Mouse (Mus musculus): Measurements from ENCODE around the gene Kiss1r. TPM values are rescaled to one million over a fixed set of nuclear protein-coding genes. Genes with fewer than 3 reads are reported as not detected.

The Kiss1r gene
- polyA plus RNA-seq, 1 experiment from 2014 or later: 0.26 TPM

- no peak overlapping the region for H3K27ac ChIP-seq (ENCODE audit: low read depth, low read length)
- H3K4me3 ChIP-seq (ENCODE audit: low read depth, low read length): no peak overlapping the region
- WGBS: 97% methylated on average over 7 of the region's 7 CpGs
- no peak overlapping the region for H3K9ac ChIP-seq (ENCODE audit: low read depth, low read length)
- H3K27me3 ChIP-seq (ENCODE audit: control insufficient read depth, insufficient read depth, low read length): peaks cover 4% of the 10 kb centered on the region
- DNase-seq (ENCODE audit: low spot score) (no peak), ATAC-seq (ENCODE audit: low FRiP score) (no peak)
- H3K4me1 ChIP-seq (replicated peaks; ENCODE audit: control insufficient read depth, insufficient read depth, low read length): peaks cover 6% of the 10 kb centered on the region; the same call in 1 of the 2 replicates
- H3K9me3 ChIP-seq (ENCODE audit: control insufficient read depth, low read length): no peaks in the 10 kb centered on the region
- no peak overlapping the region for H3K4me2 ChIP-seq (replicated peaks; ENCODE audit: low read depth, low read length)
- H3K36me3 ChIP-seq (ENCODE audit: control insufficient read depth, insufficient read depth, low read length): peaks cover 23% of the 10 kb centered on the region
Observed at GRCm38 (mm10) chr10:79964727-79965126, 48.0 kb downstream of the Kiss1r start.

GRCm38 (mm10) chr10:79965325-79965724 is 48.6 kb downstream of the Kiss1r start:
- no peak overlapping the region for H3K9ac ChIP-seq (ENCODE audit: low read depth, low read length)
- 91% methylated on average over 5 of the region's 5 CpGs for WGBS
- DNase-seq (ENCODE audit: low spot score) (no peak), ATAC-seq (ENCODE audit: low FRiP score) (no peak)
- peaks cover 5% of the 10 kb centered on the region for H3K27me3 ChIP-seq (ENCODE audit: control insufficient read depth, insufficient read depth, low read length)
- H3K4me1 ChIP-seq (replicated peaks; ENCODE audit: control insufficient read depth, insufficient read depth, low read length): peaks cover 6% of the 10 kb centered on the region; the same call in 1 of the 2 replicates
- peaks cover 23% of the 10 kb centered on the region for H3K36me3 ChIP-seq (ENCODE audit: control insufficient read depth, insufficient read depth, low read length)
- no peak overlapping the region for H3K4me3 ChIP-seq (ENCODE audit: low read depth, low read length)
- H3K4me2 ChIP-seq (replicated peaks; ENCODE audit: low read depth, low read length): no peak overlapping the region
- H3K27ac ChIP-seq (ENCODE audit: low read depth, low read length): no peak overlapping the region
- H3K9me3 ChIP-seq (ENCODE audit: control insufficient read depth, low read length): no peaks in the 10 kb centered on the region

GRCm38 (mm10) chr10:79966886-79967400 is 50.2 kb downstream of the Kiss1r start:
- Histone ChIP-seq H3K4me3 (ENCODE audit: low read depth, low read length) (no peak overlapping the region), H3K27me3 (ENCODE audit: control insufficient read depth, insufficient read depth, low read length) (peaks cover 20% of the 10 kb centered on the region), H3K4me2 (replicated peaks; ENCODE audit: low read depth, low read length) (no peak overlapping the region), H3K9me3 (ENCODE audit: control insufficient read depth, low read length) (no peaks in the 10 kb centered on the region), H3K36me3 (ENCODE audit: control insufficient read depth, insufficient read depth, low read length) (peaks cover 23% of the 10 kb centered on the region), H3K9ac (ENCODE audit: low read depth, low read length) (no peak overlapping the region), H3K4me1 (replicated peaks; ENCODE audit: control insufficient read depth, insufficient read depth, low read length) (peaks cover 3% of the 10 kb centered on the region; the same call in 1 of the 2 replicates), H3K27ac (ENCODE audit: low read depth, low read length) (no peak overlapping the region)
- WGBS: 97% methylated on average over 5 of the region's 5 CpGs
- DNase-seq (ENCODE audit: low spot score) (no peak), ATAC-seq (ENCODE audit: low FRiP score) (no peak)

- H3K36me3 ChIP-seq (ENCODE audit: control insufficient read depth, insufficient read depth, low read length): peaks cover 17% of the 10 kb centered on the region
- whole genome bisulfite sequencing: 100% methylated on average over 1 of the region's 1 CpGs
- no peak for ATAC-seq (ENCODE audit: low FRiP score)
- H3K27me3 ChIP-seq (ENCODE audit: control insufficient read depth, insufficient read depth, low read length): peaks cover 24% of the 10 kb centered on the region
- no peak overlapping the region for H3K27ac ChIP-seq (ENCODE audit: low read depth, low read length)
- peaks cover 3% of the 10 kb centered on the region; the same call in 1 of the 2 replicates for H3K4me1 ChIP-seq (replicated peaks; ENCODE audit: control insufficient read depth, insufficient read depth, low read length)
- no peak overlapping the region for H3K4me3 ChIP-seq (ENCODE audit: low read depth, low read length)
- no peaks in the 10 kb centered on the region for H3K9me3 ChIP-seq (ENCODE audit: control insufficient read depth, low read length)
- no peak overlapping the region for H3K9ac ChIP-seq (ENCODE audit: low read depth, low read length)
- no peak overlapping the region for H3K4me2 ChIP-seq (replicated peaks; ENCODE audit: low read depth, low read length)
- DNase-seq (ENCODE audit: low spot score): no peak
Observed at GRCm38 (mm10) chr10:79968181-79968580, 51.4 kb downstream of the Kiss1r start.

- DNase-seq (ENCODE audit: low spot score) (no peak), ATAC-seq (ENCODE audit: low FRiP score) (no peak)
- peaks cover 3% of the 10 kb centered on the region; the same call in 1 of the 2 replicates for H3K4me1 ChIP-seq (replicated peaks; ENCODE audit: control insufficient read depth, insufficient read depth, low read length)
- H3K36me3 ChIP-seq (ENCODE audit: control insufficient read depth, insufficient read depth, low read length): peaks cover 17% of the 10 kb centered on the region
- no peaks in the 10 kb centered on the region for H3K9me3 ChIP-seq (ENCODE audit: control insufficient read depth, low read length)
- H3K9ac ChIP-seq (ENCODE audit: low read depth, low read length): no peak overlapping the region
- H3K27ac ChIP-seq (ENCODE audit: low read depth, low read length): no peak overlapping the region
- peaks cover 24% of the 10 kb centered on the region for H3K27me3 ChIP-seq (ENCODE audit: control insufficient read depth, insufficient read depth, low read length)
- 11% methylated on average over 3 of the region's 3 CpGs for WGBS
- H3K4me2 ChIP-seq (replicated peaks; ENCODE audit: low read depth, low read length): no peak overlapping the region
- H3K4me3 ChIP-seq (ENCODE audit: low read depth, low read length): no peak overlapping the region
Observed at GRCm38 (mm10) chr10:79969124-79969568, 52.4 kb downstream of the Kiss1r start.

- Histone ChIP-seq H3K9me3 (ENCODE audit: control insufficient read depth, low read length) (no peaks in the 10 kb centered on the region), H3K4me3 (ENCODE audit: low read depth, low read length) (peak within 1 kb of the TSS; percentile 30), H3K27ac (ENCODE audit: low read depth, low read length) (no peak within 1 kb of the TSS), H3K27me3 (ENCODE audit: control insufficient read depth, insufficient read depth, low read length) (peaks cover 24% of the 10 kb centered on the region), H3K4me2 (replicated peaks; ENCODE audit: low read depth, low read length) (peak within 1 kb of the TSS; percentile 58), H3K4me1 (replicated peaks; ENCODE audit: control insufficient read depth, insufficient read depth, low read length) (peaks cover 3% of the 10 kb centered on the region; the same call in 1 of the 2 replicates), H3K36me3 (ENCODE audit: control insufficient read depth, insufficient read depth, low read length) (peaks cover 17% of the 10 kb centered on the region), H3K9ac (ENCODE audit: low read depth, low read length) (peak within 1 kb of the TSS; percentile 33; the same call in 1 of the 2 replicates)
- DNase-seq (ENCODE audit: low spot score) (peak; percentile 44), ATAC-seq (ENCODE audit: low FRiP score) (no peak)
- WGBS: 9% methylated on average over 37 of the region's 47 CpGs
Observed at GRCm38 (mm10) chr10:79970415-79971182, 53.8 kb downstream of the Kiss1r start, which contains the start of gene Grin3b. Gene Grin3b (plus strand): TSS chr10:79970715.

- ATAC-seq (ENCODE audit: low FRiP score) (no peak), DNase-seq (ENCODE audit: low spot score) (no peak)
- H3K4me1 ChIP-seq (replicated peaks; ENCODE audit: control insufficient read depth, insufficient read depth, low read length): peaks cover 3% of the 10 kb centered on the region; the same call in 1 of the 2 replicates
- H3K27ac ChIP-seq (ENCODE audit: low read depth, low read length): no peak overlapping the region
- peak overlapping the region; percentile 30 for H3K4me3 ChIP-seq (ENCODE audit: low read depth, low read length)
- WGBS: 5% methylated on average over 21 of the region's 21 CpGs
- H3K36me3 ChIP-seq (ENCODE audit: control insufficient read depth, insufficient read depth, low read length): peaks cover 17% of the 10 kb centered on the region
- peaks cover 24% of the 10 kb centered on the region for H3K27me3 ChIP-seq (ENCODE audit: control insufficient read depth, insufficient read depth, low read length)
- H3K9me3 ChIP-seq (ENCODE audit: control insufficient read depth, low read length): no peaks in the 10 kb centered on the region
- peak overlapping the region; percentile 58 for H3K4me2 ChIP-seq (replicated peaks; ENCODE audit: low read depth, low read length)
- H3K9ac ChIP-seq (ENCODE audit: low read depth, low read length): peak overlapping the region; percentile 33; the same call in 1 of the 2 replicates
Observed at GRCm38 (mm10) chr10:79971183-79971497, 54.4 kb downstream of the Kiss1r start.
